Mouse (Mus musculus) MEL-GATA-1-ER (cell line): Measurements from ENCODE around the gene Galnt9.

ENCODE experiments used
- DNase-seq: peaks from one replicate; pipeline ENCODE4 v3.0.0-alpha.2; 2012; ENCODE audit warnings: low read depth; ENCODE audit errors: extremely low read depth

Galnt9 gene

GRCm38 (mm10) chr5:110543951-110544690 is at the start of gene Galnt9:
Gene Galnt9, plus strand, starts transcription at chr5:110544355.
- DNase-seq, result no peak

GRCm38 (mm10) chr5:110494396-110494795 is 49.8 kb upstream of the Galnt9 start:
- no peak for DNase-seq

DNA sequence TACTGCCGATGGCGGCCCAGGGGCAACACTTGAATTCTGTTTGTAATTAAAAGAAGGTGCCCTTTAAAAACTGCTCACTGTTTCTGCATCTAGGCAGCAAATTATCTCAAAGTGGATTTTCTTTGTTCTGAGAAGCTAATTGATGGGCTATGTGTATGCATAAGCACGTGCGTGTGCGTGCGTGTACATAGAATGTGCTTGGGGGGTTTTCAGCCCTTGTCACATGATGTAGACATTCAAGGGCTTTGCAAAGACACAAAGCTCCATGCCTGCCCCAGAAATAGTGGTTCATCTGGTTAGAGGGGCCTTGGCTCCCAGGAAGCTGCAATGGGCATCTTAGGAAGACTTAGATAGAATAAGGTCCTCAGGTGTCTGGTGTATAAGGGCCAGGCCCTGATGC is 49.1 kb upstream of the Galnt9 start:
- DNase-seq, result no peak

DNA sequence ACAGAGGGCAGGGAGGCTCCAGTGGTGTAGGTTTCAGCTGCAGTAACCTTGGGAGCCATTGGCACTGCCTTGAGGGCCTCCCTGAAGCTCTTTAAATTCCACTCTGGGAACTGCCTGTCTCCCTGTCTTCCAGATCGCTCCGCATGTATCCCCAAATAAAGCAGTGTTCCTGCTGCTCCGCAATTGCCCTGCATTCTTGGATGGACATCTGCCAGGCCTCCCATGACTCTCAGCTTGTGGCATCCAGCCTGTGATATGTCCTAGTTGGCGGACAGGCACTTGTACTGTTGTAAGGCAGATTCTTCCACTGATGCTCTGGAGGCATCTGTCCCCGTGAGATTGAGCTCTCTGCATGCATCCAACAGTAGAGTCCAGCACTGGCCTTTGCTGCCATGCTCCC is 46.6 kb upstream of the Galnt9 start:
- no peak for DNase-seq

GRCm38 (mm10) chr5:110498071-110498470 is 46.1 kb upstream of the Galnt9 start:
- no peak for DNase-seq

- no peak for DNase-seq
These were observed 43.9 kb upstream of the Galnt9 start for GRCm38 (mm10) chr5:110500233-110500632.

DNA sequence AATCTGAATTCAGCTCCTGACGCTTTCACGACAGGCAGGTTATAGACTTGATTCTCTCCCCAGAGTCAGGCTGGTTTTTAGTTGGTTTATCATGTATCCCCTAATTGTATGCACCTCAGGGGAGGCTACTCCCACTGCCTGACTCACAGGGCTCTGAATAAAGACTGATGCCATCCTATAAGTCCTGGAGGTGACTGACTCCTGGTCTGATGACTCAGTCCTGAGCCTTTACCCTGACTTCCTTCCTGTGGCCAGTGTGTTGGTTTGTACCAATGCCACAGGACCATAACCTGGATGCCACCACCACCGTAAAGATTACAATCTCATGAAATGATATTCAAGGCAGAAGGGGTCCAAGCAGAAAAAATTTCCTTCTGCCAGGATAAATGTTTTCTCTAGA is 40.8 kb upstream of the Galnt9 start:
- no peak for DNase-seq

- DNase-seq, result no peak
These were observed 38.4 kb upstream of the Galnt9 start for GRCm38 (mm10) chr5:110505611-110506294.

- DNase-seq, result no peak
These were observed 37.9 kb upstream of the Galnt9 start for GRCm38 (mm10) chr5:110506295-110506616.

DNA sequence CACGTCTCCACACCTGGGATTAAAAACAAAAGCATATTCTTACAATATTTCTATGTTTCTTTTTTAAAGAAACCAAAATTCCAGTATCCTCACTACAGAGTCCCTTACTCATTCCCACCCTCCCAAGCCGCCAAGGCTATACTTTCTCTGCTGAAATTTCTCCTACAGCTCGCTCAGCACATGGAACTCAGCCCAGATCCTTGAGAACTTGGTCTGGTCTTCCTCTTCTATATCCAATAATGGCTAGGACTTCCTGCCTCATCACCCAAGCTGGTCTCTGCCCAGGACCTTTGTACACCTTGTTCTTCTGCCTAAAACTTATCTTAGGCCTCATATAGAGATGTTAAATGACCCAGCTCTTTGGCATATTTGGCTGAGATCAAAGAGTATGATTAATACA is 37.3 kb upstream of the Galnt9 start:
- DNase-seq, result no peak

DNA sequence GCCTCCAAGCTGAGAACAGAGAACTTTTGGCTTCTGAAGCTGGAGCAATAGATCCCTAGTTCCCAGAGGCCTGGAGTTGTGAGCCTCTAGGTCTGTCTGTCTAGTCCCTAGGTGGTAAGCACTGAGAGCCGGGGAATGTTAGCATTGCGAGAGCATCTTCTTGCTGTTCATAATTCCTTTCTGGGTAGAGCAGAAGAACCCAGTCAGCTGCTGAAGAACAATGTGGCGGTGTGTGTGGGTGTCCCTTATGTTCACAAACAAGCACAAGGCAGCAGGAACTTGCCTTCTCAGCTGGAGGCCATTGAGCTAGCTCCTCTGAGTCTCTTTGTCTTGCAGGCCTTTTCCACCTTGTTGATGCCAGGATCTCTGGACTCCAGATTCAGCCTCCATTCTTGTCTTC is 36.2 kb upstream of the Galnt9 start:
- no peak for DNase-seq

- no peak for DNase-seq
These were observed 33.8 kb upstream of the Galnt9 start for GRCm38 (mm10) chr5:110510357-110510756.

DNA sequence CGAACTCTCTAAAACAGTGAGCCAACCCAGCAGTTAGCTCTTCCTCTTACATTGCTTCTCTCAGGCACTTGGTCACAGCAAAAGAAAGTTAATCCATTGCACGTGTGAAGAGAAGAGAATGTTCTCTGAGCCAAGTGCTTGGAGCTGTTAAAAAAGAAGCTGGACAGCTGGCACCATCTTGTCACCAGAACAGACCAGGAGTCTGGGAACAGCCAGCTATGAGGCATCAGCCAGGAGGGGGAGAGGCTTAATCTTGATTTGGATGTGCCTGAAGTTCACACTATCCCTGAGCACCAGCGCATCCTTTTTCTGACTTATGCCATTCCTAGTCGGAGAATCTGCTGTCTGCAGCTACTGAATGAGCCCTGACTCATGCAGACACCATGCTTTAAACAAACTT is 30.4 kb upstream of the Galnt9 start:
- DNase-seq, result no peak

DNA sequence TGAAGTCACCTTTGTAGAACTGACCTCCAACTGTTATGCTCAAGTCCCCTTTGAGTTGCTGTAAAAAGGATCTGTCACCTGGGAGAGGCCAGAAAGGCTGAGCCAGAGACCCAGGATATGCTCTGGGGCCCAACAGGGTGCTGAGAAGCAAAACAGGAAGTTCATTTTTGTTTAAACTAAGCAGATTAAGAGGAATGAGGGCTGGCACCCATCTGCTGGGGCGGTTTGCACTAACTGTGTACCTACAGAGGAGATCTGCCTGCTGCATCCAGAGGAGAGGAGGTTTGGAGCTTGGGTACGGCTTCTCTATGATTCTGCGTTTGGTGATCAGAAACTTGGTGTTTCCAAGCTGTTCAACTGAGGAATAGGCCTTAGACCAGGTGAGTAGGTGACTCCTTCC is 29.5 kb upstream of the Galnt9 start:
- DNase-seq, result no peak

- no peak for DNase-seq
These were observed 27.8 kb upstream of the Galnt9 start for GRCm38 (mm10) chr5:110516390-110516789.

DNA sequence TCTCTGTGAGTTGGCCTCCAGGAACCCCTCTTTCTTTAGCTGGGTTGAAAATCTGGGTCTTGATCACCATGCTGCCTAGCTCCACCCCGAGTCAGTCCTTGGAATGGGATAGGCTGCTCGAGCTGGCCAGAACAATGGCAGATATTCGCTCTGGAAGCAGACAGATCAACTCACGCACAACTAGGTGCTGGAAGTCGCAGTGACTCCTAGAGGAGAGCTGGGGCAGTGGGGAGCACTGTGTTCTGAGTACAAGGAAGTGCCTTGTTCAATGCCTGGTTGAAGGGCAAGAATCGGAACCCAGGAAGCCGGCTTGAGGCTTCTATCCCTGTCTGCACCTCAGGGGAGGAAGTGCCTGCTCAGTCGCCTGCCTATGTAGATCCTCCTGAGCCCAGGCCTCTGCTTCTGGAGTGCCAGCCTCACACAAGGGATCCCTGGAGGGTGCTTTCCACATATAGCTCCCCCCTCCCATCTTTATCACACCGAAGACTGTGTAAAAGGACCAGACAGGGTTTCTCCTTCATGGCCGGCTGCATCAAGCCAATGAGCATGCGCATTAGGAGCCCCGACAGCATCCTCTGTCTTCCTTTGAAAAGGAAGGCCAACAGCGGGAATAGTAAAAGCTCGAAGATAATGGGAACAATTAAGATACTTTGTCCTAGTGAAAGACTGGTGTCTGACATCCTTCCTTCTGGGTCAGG is 25.9 kb upstream of the Galnt9 start:
- no peak for DNase-seq

DNA sequence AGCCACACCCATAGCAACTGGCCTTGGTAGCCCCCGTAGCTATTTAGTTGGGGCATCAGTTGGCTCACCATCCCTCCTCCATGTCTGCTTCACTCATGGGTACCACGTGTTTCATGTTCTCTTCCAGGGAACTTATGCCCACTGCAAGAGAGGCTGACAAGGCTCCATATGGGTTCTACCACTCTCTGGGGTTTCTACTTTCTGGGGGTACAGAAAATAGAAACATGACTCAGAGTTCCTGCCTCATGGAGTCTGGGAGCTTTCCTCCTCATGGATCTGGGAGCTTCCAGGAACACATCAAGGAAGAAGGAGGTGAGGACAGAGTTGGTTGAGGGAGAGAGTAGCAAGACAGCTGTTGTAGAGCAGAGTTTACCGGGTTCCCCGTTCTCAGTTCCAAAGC is 23.2 kb upstream of the Galnt9 start:
- DNase-seq, result no peak

DNA sequence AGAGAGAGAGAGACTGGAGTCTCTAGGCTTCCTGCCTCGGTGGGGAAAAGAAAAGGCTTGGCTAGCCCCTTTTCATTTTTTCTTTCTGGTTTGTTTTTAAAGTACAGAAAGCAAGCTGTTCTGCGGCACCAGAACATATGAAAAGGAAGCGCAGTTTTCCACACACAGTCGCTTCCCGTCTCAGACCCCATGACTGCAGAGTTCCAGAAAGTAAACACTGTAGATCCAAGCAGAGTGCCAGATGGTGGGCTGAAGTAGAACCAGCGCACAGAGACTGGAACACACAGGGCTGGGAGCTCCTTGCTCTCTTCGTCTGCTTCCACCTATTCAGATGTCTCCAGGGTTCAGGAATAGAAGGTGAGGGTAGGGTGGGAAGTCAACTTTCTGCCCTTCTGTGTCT is 22.3 kb upstream of the Galnt9 start:
- DNase-seq, result no peak

GRCm38 (mm10) chr5:110523296-110523695 is 20.9 kb upstream of the Galnt9 start:
- no peak for DNase-seq

DNA sequence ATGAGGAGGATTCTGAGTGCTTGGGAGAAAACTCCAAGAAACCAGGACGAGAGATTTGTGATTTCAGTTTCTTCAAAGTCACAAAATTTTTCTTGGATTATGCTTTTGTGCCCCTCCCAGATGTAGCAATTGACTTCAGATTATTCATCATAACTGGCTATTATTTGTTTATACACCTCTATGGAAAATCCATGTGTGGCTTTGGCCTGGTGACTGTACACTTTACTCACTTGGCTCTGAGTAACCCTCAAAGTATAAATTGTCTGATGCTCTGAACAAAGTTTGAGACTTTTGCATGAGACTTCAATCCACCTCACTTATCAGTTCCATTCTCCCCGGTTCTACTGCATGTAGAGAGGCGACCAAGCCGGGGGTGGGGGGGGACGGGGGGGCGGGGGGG is 18.5 kb upstream of the Galnt9 start:
- DNase-seq, result no peak

DNA sequence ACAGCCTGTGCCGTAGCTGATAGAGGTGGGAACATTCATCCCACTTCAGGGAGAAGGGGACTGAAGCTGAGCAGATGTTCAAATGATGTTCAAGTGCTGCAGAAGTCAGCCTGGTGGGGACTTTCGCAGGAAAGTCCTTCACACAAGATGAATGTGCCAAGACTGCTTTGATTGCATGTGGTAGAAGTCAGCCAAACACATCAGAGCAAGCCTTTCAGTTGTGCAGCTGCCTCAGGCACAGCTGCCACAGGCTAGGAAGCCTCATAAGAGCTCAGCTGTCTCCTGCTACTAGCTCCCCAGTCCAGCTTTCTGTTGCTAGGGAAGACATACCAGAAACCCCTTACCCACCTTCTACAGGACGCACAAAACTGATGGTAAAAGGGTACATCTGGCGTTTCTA is 17.6 kb upstream of the Galnt9 start:
- no peak for DNase-seq

- DNase-seq, result no peak
These were observed 13.1 kb upstream of the Galnt9 start for GRCm38 (mm10) chr5:110531091-110531490.

DNA sequence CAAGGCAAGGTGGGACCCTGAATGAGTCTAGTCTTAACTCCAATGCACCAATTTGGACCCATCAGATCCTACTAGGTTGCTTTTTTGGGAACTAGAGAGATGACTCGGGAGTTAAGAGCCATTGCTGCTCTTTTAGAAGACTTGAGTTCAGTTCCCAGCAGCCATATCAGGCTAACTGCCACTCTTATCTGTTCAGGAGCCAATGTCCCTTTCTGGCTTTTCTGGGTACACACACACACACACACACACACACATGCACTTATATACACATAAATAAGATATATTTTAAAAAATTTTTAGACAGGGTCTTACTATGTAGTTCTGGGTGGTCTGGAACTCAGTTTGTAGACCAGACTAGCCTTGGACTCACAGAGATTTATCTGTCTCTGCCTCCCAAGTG is 9.8 kb upstream of the Galnt9 start:
- no peak for DNase-seq
